ENCODE assay signal across 8 mouse cellular contexts in genomic region chr8:60632250-60632932, GRCm38 (mm10). TPM values are rescaled to one million over a fixed set of nuclear protein-coding genes. Genes with fewer than 3 reads are reported as not detected.
DNase-seq lines count a peak whose midpoint lies in the region; ATAC-seq lines count a peak whose summit lies in the region.

Gene Mfap3l (plus strand): TSS chr8:60632827.

- DNase-seq in ES-CJ7 (ENCODE audit: low read depth, low spot score): peak; percentile 90
- peak; percentile 96 for DNase-seq in cerebellum, adult 11-12 months
- peak; percentile 94 for DNase-seq in forebrain, embryonic 14.5 days (ENCODE audit: low spot score)
- DNase-seq in heart, postnatal 10 days: peak; percentile 91 to 93
- peak; percentile 91 to 95 for DNase-seq in kidney, postnatal 4 days
- peak; percentile 94 for DNase-seq in neural tube, embryonic 11.5 days (ENCODE audit: low spot score)

- H3K4me3 ChIP-seq in forebrain, embryonic 14.5 days (ENCODE audit: low read depth, low read length): peak within 1 kb of the TSS; percentile 62
- H3K4me3 ChIP-seq in liver, embryonic 15.5 days (replicated peaks): peak within 1 kb of the TSS; percentile 54
- peak within 1 kb of the TSS; percentile 59 for H3K4me3 ChIP-seq in neural tube, embryonic 11.5 days (ENCODE audit: low read depth, low read length)
- H3K4me3 ChIP-seq in stomach, embryonic 16.5 days (replicated peaks; ENCODE audit: low read length): peak within 1 kb of the TSS; percentile 59

- intact Hi-C loops in heart, postnatal 10 days (cut with DNase I): loop anchor here (5.0 kb wide), 2 partner anchors 235 to 360 kb away; partner anchors contain the start of gene Nek1

- H3K27me3 ChIP-seq in forebrain, embryonic 14.5 days (replicated peaks; ENCODE audit: control insufficient read depth, insufficient read depth, low read length): no peaks in the 10 kb centered on the region
- H3K27me3 ChIP-seq in liver, embryonic 15.5 days: peaks cover 59% of the 10 kb centered on the region
- no peaks in the 10 kb centered on the region for H3K27me3 ChIP-seq in neural tube, embryonic 11.5 days (ENCODE audit: control insufficient read depth, insufficient read depth, low read length)
- H3K27me3 ChIP-seq in stomach, embryonic 16.5 days (ENCODE audit: control insufficient read depth, insufficient read depth, low read length): peaks cover 9% of the 10 kb centered on the region; the same call in 1 of the 2 replicates

- H3K4me2 ChIP-seq in forebrain, embryonic 14.5 days (ENCODE audit: low read length): peak within 1 kb of the TSS; percentile 99
- peak within 1 kb of the TSS; percentile 82 for H3K4me2 ChIP-seq in liver, embryonic 15.5 days
- H3K4me2 ChIP-seq in neural tube, embryonic 11.5 days (ENCODE audit: low read depth): peak within 1 kb of the TSS; percentile 98
- H3K4me2 ChIP-seq in stomach, embryonic 16.5 days (ENCODE audit: low read depth, low read length): peak within 1 kb of the TSS; percentile 99

- H3K9me3 ChIP-seq in forebrain, embryonic 14.5 days (replicated peaks; ENCODE audit: control insufficient read depth, low read length): no peaks in the 10 kb centered on the region
- no peaks in the 10 kb centered on the region for H3K9me3 ChIP-seq in liver, embryonic 15.5 days (replicated peaks)
- H3K9me3 ChIP-seq in neural tube, embryonic 11.5 days (ENCODE audit: control insufficient read depth, low read length): no peaks in the 10 kb centered on the region
- no peaks in the 10 kb centered on the region for H3K9me3 ChIP-seq in stomach, embryonic 16.5 days (replicated peaks; ENCODE audit: control insufficient read depth, low read length)

- ATAC-seq in forebrain, embryonic 14.5 days: peak; percentile 97
- peak; percentile 99 for ATAC-seq in liver, embryonic 15.5 days (ENCODE audit: insufficient read depth)
- peak; percentile 97 for ATAC-seq in neural tube, embryonic 11.5 days (ENCODE audit: insufficient read depth, low FRiP score, low TSS enrichment)
- peak; percentile 99 for ATAC-seq in stomach, embryonic 16.5 days (ENCODE audit: insufficient read depth, low FRiP score)

- H3K9ac ChIP-seq in forebrain, embryonic 14.5 days (ENCODE audit: low read length): peak within 1 kb of the TSS; percentile 68
- H3K9ac ChIP-seq in liver, embryonic 15.5 days: no peak within 1 kb of the TSS
- H3K9ac ChIP-seq in neural tube, embryonic 11.5 days (ENCODE audit: low read length): peak within 1 kb of the TSS; percentile 64
- H3K9ac ChIP-seq in stomach, embryonic 16.5 days (ENCODE audit: low read length): peak within 1 kb of the TSS; percentile 74

- H3K4me1 ChIP-seq in forebrain, embryonic 14.5 days (ENCODE audit: control insufficient read depth, insufficient read depth, low read length): 0 out of 2 replicates have a peak, but pooled peaks cover 6% of the 10 kb centered on the region
- peaks cover 14% of the 10 kb centered on the region for H3K4me1 ChIP-seq in liver, embryonic 15.5 days (replicated peaks)
- peaks cover 3% of the 10 kb centered on the region; the same call in 1 of the 2 replicates for H3K4me1 ChIP-seq in neural tube, embryonic 11.5 days (ENCODE audit: control insufficient read depth, insufficient read depth, low read length)
- H3K4me1 ChIP-seq in stomach, embryonic 16.5 days (ENCODE audit: control insufficient read depth, insufficient read depth, low read length): peaks cover 12% of the 10 kb centered on the region

- H3K27ac ChIP-seq in forebrain, embryonic 14.5 days (ENCODE audit: low read depth, low read length): 0 out of 2 replicates have a peak within 1 kb of the TSS, but pooled peaks have one; percentile 44
- no peak within 1 kb of the TSS for H3K27ac ChIP-seq in liver, embryonic 15.5 days (replicated peaks)
- H3K27ac ChIP-seq in neural tube, embryonic 11.5 days (ENCODE audit: low read depth, low read length): peak within 1 kb of the TSS; percentile 56
- peak within 1 kb of the TSS; percentile 49 for H3K27ac ChIP-seq in stomach, embryonic 16.5 days (ENCODE audit: low read length)

- H3K36me3 ChIP-seq in forebrain, embryonic 14.5 days (ENCODE audit: control insufficient read depth, insufficient read depth, low read length): no peaks in the 10 kb centered on the region
- no peaks in the 10 kb centered on the region for H3K36me3 ChIP-seq in liver, embryonic 15.5 days (replicated peaks)
- H3K36me3 ChIP-seq in neural tube, embryonic 11.5 days (ENCODE audit: control insufficient read depth, insufficient read depth, low read length): no peaks in the 10 kb centered on the region
- H3K36me3 ChIP-seq in stomach, embryonic 16.5 days (ENCODE audit: control insufficient read depth, insufficient read depth, low read length): no peaks in the 10 kb centered on the region

- WGBS in forebrain, embryonic 14.5 days: 2% methylated on average over 60 of the region's 60 CpGs
- WGBS in liver, embryonic 15.5 days (ENCODE audit: insufficient replicate concordance): under 1% methylated on average over 59 of the region's 60 CpGs
- under 1% methylated on average over 59 of the region's 60 CpGs for WGBS in neural tube, embryonic 11.5 days
- WGBS in stomach, embryonic 16.5 days: under 1% methylated on average over 60 of the region's 60 CpGs

RNA-seq across cellular contexts. Expression of gene Mfap3l, which starts in this region (rescaled TPM):
- 0.74 and 1.4 TPM in 2 replicates for polyA plus RNA-seq in forebrain, embryonic 14.5 days (2014; fragmentation: Nextera tagmentation; extraction: Ambion mirVana)
- 1 to 10 TPM; 4.6 to 5.5 TPM for total RNA-seq in heart, postnatal 10 days (2021)
- 0.25 and 0.32 TPM in 2 replicates for polyA plus RNA-seq in liver, embryonic 15.5 days (2015; fragmentation: Nextera tagmentation; extraction: Ambion mirVana)
- polyA plus RNA-seq in neural tube, embryonic 11.5 days (2014; fragmentation: Nextera tagmentation; extraction: Ambion mirVana): 4.1 and 5.1 TPM in 2 replicates
- polyA plus RNA-seq in stomach, embryonic 16.5 days (2015; fragmentation: Nextera tagmentation; extraction: Ambion mirVana): 1.8 and 2.3 TPM in 2 replicates

Comparison
In these comparisons a context has a peak if more than half of its experiments do, and no peak if none do; other contexts are left out.
1. Peak in ATAC-seq, H3K4me3 ChIP-seq and H3K4me2 ChIP-seq in liver, embryonic 15.5 days; RNA of the gene not detected or under 1 TPM.